Mouse (Mus musculus) C2C12 (cell line): ENCODE results near the gene Gdf9. TPM values are rescaled to one million over a fixed set of nuclear protein-coding genes. Genes with fewer than 3 reads are reported as not detected.

ENCODE experiments used
- H3K27me3 ChIP-seq: one replicate; pipeline ENCODE4 v1.6.1; 2011; ENCODE audit not compliant: control insufficient read depth, insufficient read depth, insufficient read length
- H3K36me3 ChIP-seq: one replicate; pipeline ENCODE4 v1.6.1; 2011; ENCODE audit not compliant: control insufficient read depth, insufficient read depth
- H3K4me3 ChIP-seq: one replicate; pipeline ENCODE4 v1.5.1; 2011; ENCODE audit warnings: mild to moderate bottlenecking, control low read depth; ENCODE audit not compliant: poor library complexity, insufficient read depth, severe bottlenecking
- H3K79me2 ChIP-seq: one replicate; pipeline ENCODE4 v1.6.1; 2011; ENCODE audit not compliant: control insufficient read depth, insufficient read depth
- H3K79me3 ChIP-seq: one replicate; pipeline ENCODE4 v1.6.1; 2011; ENCODE audit warnings: low read depth, control low read depth
- H3ac ChIP-seq: one replicate; pipeline ENCODE3; 2011; ENCODE audit warnings: low read depth; ENCODE audit not compliant: control insufficient read depth, insufficient read length
- CEBPB ChIP-seq: IDR thresholded peaks from one replicate; pipeline ENCODE4 v1.6.1; 2011; ENCODE audit warnings: low read depth, mild to moderate bottlenecking, control low read depth, moderate library complexity
- CTCF ChIP-seq: IDR thresholded peaks from one replicate; pipeline ENCODE4 v1.5.1; 2011; ENCODE audit not compliant: control insufficient read depth, insufficient read depth, insufficient read length
- FOSL1 ChIP-seq: IDR thresholded peaks from one replicate; pipeline ENCODE4 v1.8.0; 2011; ENCODE audit warnings: mild to moderate bottlenecking, low read length; ENCODE audit not compliant: poor library complexity, insufficient read depth, severe bottlenecking
- MAX ChIP-seq: IDR thresholded peaks from one replicate; pipeline ENCODE4 v1.6.1; 2011; ENCODE audit warnings: mild to moderate bottlenecking, control low read depth
- MYOD1 ChIP-seq: IDR thresholded peaks from one replicate; pipeline ENCODE4 v1.6.1; 2011; ENCODE audit warnings: low read depth; ENCODE audit not compliant: control insufficient read depth, insufficient read length
- MYOG ChIP-seq: IDR thresholded peaks from one replicate; pipeline ENCODE4 v1.6.1; 2011; ENCODE audit not compliant: control insufficient read depth, insufficient read length; ENCODE audit errors: extremely low read depth
- USF1 ChIP-seq: IDR thresholded peaks from one replicate; pipeline ENCODE4 v1.6.1; 2011; ENCODE audit warnings: low read depth, mild to moderate bottlenecking, control low read depth, moderate library complexity
- polyA plus RNA-seq: library from polyadenylated mRNA; unstranded; fragments of >200 nt; fragmentation: generic; extraction: Trizol; gene quantifications from one replicate; pipeline ENCODE4 v1.2.1, GENCODE M21; 2012; ENCODE audit warnings: missing spikeins

Gdf9 gene
- polyA plus RNA-seq, 1 experiment: 0.70 TPM

- Histone ChIP-seq H3K36me3 (peaks cover 24% of the 10 kb centered on the region), H3ac (no peak overlapping the region), H3K27me3 (no peaks in the 10 kb centered on the region), H3K79me3 (peaks cover 15% of the 10 kb centered on the region), H3K79me2 (peaks cover 26% of the 10 kb centered on the region), H3K4me3 (no peak overlapping the region)
- TF ChIP-seq CEBPB (no peak), CTCF (no peak), FOSL1 (no peak), MYOD1 (no peak), MYOG (no peak), USF1 (no peak), MAX (no peak)
These were observed 2.7 kb upstream of the Gdf9 start for GRCm38 (mm10) chr11:53427993-53428715.

DNA sequence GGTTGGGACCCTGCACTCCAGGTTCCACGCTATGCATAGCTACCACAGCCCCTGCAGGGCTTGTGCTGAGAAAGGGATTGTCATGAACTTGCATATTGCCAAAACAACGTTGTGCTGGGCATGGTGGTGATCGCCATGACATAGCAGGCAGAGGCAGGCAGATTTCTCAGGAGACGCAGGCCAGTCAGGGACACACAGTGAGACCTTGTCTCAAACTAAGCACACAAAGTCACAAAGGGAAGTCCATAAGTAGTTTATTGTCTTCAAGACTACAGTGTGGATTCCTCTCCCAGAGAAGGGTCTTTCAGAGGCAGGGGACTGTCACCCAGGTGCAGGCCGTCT, 2.1 kb upstream of the Gdf9 start:
- Histone ChIP-seq H3K27me3 (no peaks in the 10 kb centered on the region), H3K79me3 (peaks cover 15% of the 10 kb centered on the region), H3K36me3 (peaks cover 24% of the 10 kb centered on the region), H3K79me2 (peaks cover 26% of the 10 kb centered on the region), H3K4me3 (no peak overlapping the region), H3ac (no peak overlapping the region)
- TF ChIP-seq USF1: no peak
- TF ChIP-seq MYOG: no peak
- no peak for TF ChIP-seq CTCF
- no peak for TF ChIP-seq FOSL1
- TF ChIP-seq MYOD1: no peak
- TF ChIP-seq CEBPB: no peak
- no peak for TF ChIP-seq MAX

GRCm38 (mm10) chr11:53429182-53429581, 1.6 kb upstream of the Gdf9 start:
- Histone ChIP-seq H3K27me3 (no peaks in the 10 kb centered on the region), H3ac (no peak overlapping the region)

DNA sequence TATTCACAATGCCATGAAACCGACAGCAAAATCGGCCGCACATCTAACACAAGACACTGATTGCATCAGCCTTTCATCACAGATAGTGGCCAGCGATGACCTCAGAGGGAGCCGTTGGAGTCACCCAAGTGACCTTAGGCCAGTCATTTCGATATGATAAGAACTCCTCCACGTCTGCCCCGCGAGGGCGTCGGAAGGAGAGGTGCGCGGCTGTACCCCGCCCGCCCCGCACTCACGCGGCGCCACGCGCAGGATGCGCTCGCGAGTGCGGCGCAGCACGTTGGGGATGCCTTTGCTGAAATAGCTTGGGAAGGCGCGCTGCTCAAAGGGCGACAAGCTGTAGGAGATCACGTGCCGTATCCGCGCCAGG, 538 bp upstream of the Gdf9 start:
- H3K27me3 ChIP-seq: peaks cover 4% of the 10 kb centered on the region
- peak overlapping the region; percentile 92 for H3K4me3 ChIP-seq
- TF ChIP-seq MAX: peak; percentile 37
- TF ChIP-seq MYOG: no peak
- TF ChIP-seq CEBPB: peak; percentile 62
- peaks cover 15% of the 10 kb centered on the region for H3K79me3 ChIP-seq
- peak overlapping the region; percentile 99 for H3ac ChIP-seq
- peaks cover 26% of the 10 kb centered on the region for H3K79me2 ChIP-seq
- peaks cover 24% of the 10 kb centered on the region for H3K36me3 ChIP-seq

More at GRCm38 (mm10) chr11:53429182-53429581, 1.6 kb upstream of the Gdf9 start:
- Histone ChIP-seq H3K36me3 (peaks cover 24% of the 10 kb centered on the region), H3K79me2 (peaks cover 26% of the 10 kb centered on the region), H3K79me3 (peaks cover 15% of the 10 kb centered on the region), H3K4me3 (peak overlapping the region; percentile 92)
- TF ChIP-seq FOSL1 (no peak), CTCF (no peak), CEBPB (no peak), MYOG (no peak), USF1 (no peak), MYOD1 (no peak), MAX (no peak)

GRCm38 (mm10) chr11:53431347-53432056, 679 bp downstream of the Gdf9 start:
- Histone ChIP-seq H3K27me3 (peaks cover 5% of the 10 kb centered on the region), H3ac (no peak overlapping the region), H3K79me2 (peaks cover 26% of the 10 kb centered on the region), H3K79me3 (peaks cover 15% of the 10 kb centered on the region), H3K36me3 (peaks cover 24% of the 10 kb centered on the region), H3K4me3 (peak overlapping the region; percentile 92)
- TF ChIP-seq FOSL1 (no peak), MAX (no peak), CTCF (no peak), MYOG (no peak), MYOD1 (no peak), CEBPB (no peak), USF1 (no peak)
